Mouse (Mus musculus): ENCODE measurements around the gene Kifc3. TPM values are rescaled to one million over a fixed set of nuclear protein-coding genes. Genes with fewer than 3 reads are reported as not detected.

Gene Kifc3
- polyA plus RNA-seq, 1 experiment from 2014 or later = 13.6 TPM

DNA sequence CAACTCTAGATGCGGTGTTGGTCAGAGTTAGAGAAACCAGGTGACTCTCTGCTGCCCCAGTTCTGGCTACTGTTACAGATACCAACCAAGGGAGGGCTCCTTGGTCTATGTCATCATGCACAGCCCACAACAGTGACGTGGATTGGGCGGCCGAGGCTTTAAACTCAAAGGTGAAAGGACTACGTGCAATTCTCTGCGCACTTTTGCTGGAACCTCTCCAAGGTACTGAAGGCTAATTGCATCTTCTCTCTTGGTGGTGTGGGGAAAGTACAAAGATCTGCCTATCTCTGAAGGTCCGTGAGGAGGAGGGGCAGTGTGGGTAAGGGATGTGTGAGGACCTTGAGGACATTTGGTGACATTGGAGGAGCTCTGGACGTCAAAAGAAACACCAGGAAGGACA, 44.0 kb downstream of the Kifc3 start:
- ATAC-seq (ENCODE audit: low read depth) = no peak
- H3K9ac ChIP-seq (ENCODE audit: low read depth, low read length) = no peak overlapping the region
- H3K4me1 ChIP-seq (ENCODE audit: control insufficient read depth, insufficient read depth, low read length) = no peaks in the 10 kb centered on the region
- no peaks in the 10 kb centered on the region for H3K36me3 ChIP-seq (ENCODE audit: control insufficient read depth, insufficient read depth, low read length)
- no peak overlapping the region for H3K27ac ChIP-seq (replicated peaks; ENCODE audit: low read depth, low read length)
- H3K4me2 ChIP-seq (ENCODE audit: low read depth, low read length) = no peak overlapping the region
- DNase-seq (ENCODE audit: low spot score) = no peak
- no peaks in the 10 kb centered on the region for H3K9me3 ChIP-seq (ENCODE audit: control insufficient read depth, low read length)
- H3K4me3 ChIP-seq (ENCODE audit: low read depth, low read length) = no peak overlapping the region
- 77% methylated on average over 8 of the region's 8 CpGs for WGBS
- H3K27me3 ChIP-seq (replicated peaks; ENCODE audit: control insufficient read depth, insufficient read depth, low read length) = no peaks in the 10 kb centered on the region

DNA sequence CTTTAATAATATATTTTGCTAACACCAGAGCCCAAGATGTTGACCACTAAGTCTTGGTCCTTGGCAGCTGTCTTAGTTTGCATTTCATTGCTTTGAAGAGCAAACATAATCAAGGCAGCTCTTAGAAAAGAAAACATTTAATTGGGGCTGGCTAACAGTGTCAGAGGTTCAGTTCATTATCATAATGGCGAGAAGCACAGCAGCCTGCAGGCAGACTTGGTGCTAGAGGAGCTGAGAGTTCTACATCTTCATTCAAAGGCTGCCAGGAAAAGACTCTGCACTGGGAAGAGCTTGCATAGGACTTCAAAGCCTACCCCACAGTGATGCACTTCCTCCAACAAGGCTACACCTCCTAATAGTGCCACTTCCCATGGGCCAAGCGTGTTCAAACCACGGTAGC, 45.5 kb downstream of the Kifc3 start:
- ATAC-seq (ENCODE audit: low read depth) (no peak), DNase-seq (ENCODE audit: low spot score) (no peak)
- Histone ChIP-seq H3K4me3 (ENCODE audit: low read depth, low read length) (no peak overlapping the region), H3K9me3 (ENCODE audit: control insufficient read depth, low read length) (no peaks in the 10 kb centered on the region), H3K27me3 (replicated peaks; ENCODE audit: control insufficient read depth, insufficient read depth, low read length) (no peaks in the 10 kb centered on the region), H3K27ac (replicated peaks; ENCODE audit: low read depth, low read length) (no peak overlapping the region), H3K36me3 (ENCODE audit: control insufficient read depth, insufficient read depth, low read length) (no peaks in the 10 kb centered on the region), H3K4me2 (ENCODE audit: low read depth, low read length) (no peak overlapping the region), H3K9ac (ENCODE audit: low read depth, low read length) (no peak overlapping the region), H3K4me1 (ENCODE audit: control insufficient read depth, insufficient read depth, low read length) (no peaks in the 10 kb centered on the region)
- 67% methylated on average over 3 of the region's 3 CpGs for WGBS

DNA sequence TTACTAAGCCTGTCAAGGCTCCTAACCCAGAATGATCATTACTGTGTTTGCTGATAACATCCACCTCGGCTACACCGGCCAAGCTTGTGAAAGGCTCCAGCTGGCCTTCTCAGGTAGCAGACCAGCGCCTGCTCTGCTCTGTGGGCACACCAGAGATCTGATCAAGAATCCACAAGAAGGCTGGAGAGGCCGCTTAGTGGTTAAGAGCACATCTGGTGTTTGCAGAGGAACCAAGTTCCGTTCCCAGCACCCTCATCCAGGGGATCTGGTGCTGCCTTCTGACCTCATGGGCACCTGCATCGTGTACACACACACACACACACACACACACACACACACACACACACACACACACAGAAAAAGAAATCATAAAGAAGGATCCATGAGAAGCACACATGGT, 46.5 kb downstream of the Kifc3 start:
- no peak for DNase-seq (ENCODE audit: low spot score)
- Histone ChIP-seq H3K4me2 (ENCODE audit: low read depth, low read length) (no peak overlapping the region), H3K4me1 (ENCODE audit: control insufficient read depth, insufficient read depth, low read length) (no peaks in the 10 kb centered on the region), H3K27me3 (replicated peaks; ENCODE audit: control insufficient read depth, insufficient read depth, low read length) (no peaks in the 10 kb centered on the region), H3K27ac (replicated peaks; ENCODE audit: low read depth, low read length) (no peak overlapping the region), H3K36me3 (ENCODE audit: control insufficient read depth, insufficient read depth, low read length) (no peaks in the 10 kb centered on the region), H3K9ac (ENCODE audit: low read depth, low read length) (no peak overlapping the region), H3K4me3 (ENCODE audit: low read depth, low read length) (no peak overlapping the region), H3K9me3 (ENCODE audit: control insufficient read depth, low read length) (no peaks in the 10 kb centered on the region)
- 80% methylated on average over 6 of the region's 6 CpGs for WGBS
- no peak for ATAC-seq (ENCODE audit: low read depth)

DNA sequence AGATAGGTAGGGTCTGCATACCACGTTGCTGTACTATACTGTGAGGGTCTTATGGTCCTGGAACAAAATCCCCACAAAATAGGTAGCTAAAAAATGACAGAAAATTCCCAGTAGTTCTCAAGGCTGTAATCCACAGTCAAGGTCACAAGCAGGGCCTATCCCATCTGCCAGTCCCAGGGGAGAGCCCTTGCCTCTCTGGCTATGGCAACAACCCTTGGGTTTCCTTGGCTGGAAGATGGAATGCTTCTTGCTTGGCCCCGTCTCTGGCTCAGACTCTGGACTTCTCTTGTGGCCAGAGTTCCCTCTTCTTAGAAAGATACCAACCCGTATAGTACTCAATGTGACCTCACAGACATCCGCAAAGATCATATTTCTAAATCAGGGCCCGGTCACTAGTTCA, 47.3 kb downstream of the Kifc3 start:
- Histone ChIP-seq H3K4me3 (ENCODE audit: low read depth, low read length) (no peak overlapping the region), H3K27me3 (replicated peaks; ENCODE audit: control insufficient read depth, insufficient read depth, low read length) (no peaks in the 10 kb centered on the region), H3K4me1 (ENCODE audit: control insufficient read depth, insufficient read depth, low read length) (no peaks in the 10 kb centered on the region), H3K4me2 (ENCODE audit: low read depth, low read length) (no peak overlapping the region), H3K27ac (replicated peaks; ENCODE audit: low read depth, low read length) (no peak overlapping the region), H3K9me3 (ENCODE audit: control insufficient read depth, low read length) (no peaks in the 10 kb centered on the region), H3K36me3 (ENCODE audit: control insufficient read depth, insufficient read depth, low read length) (no peaks in the 10 kb centered on the region), H3K9ac (ENCODE audit: low read depth, low read length) (no peak overlapping the region)
- WGBS = 85% methylated on average over 5 of the region's 5 CpGs
- no peak for DNase-seq (ENCODE audit: low spot score)
- ATAC-seq (ENCODE audit: low read depth) = no peak

DNA sequence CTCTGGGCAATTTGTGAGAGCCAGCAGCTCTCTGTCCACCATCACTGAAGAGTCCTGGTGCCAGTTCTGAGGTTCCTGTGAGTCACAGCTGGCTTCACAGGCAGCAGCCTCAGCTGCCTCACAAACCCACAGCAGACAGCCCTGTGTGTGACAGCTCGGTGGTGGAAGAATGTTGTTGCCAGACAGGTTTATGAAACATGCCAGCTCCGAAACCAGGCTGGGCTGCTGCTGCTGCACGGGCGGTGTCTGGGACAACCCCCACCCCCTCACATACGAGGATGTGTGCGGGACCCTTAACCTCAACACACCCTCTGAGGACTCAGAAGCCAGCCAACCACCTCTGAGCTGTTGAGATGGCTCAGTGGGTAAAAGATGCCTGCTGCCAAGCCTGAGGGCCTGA, 48.0 kb downstream of the Kifc3 start:
- 49% methylated on average over 6 of the region's 6 CpGs for WGBS

DNA sequence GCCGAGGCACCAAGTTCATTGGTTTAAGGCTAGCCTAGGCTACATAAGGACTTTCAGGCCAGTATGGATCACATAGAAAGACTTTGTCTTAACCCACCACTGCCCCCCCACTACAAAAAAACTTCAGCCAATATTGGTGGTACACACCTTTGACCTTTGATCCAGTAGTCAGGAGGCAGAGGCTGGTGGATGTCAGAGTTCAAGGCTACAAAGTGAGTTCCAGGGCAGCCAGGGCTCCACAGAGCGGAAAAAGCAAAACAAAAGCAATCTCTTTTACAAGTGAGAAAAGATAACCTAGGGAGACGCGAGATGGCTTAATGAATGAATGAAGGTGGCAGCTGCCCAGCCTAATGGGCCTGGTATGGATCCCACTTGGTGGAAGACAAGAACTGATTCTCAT, 48.6 kb downstream of the Kifc3 start:
- no peak overlapping the region for H3K4me2 ChIP-seq (ENCODE audit: low read depth, low read length)
- H3K27ac ChIP-seq (replicated peaks; ENCODE audit: low read depth, low read length) = no peak overlapping the region
- H3K36me3 ChIP-seq (ENCODE audit: control insufficient read depth, insufficient read depth, low read length) = no peaks in the 10 kb centered on the region
- H3K9me3 ChIP-seq (ENCODE audit: control insufficient read depth, low read length) = no peaks in the 10 kb centered on the region
- H3K4me3 ChIP-seq (ENCODE audit: low read depth, low read length) = no peak overlapping the region
- DNase-seq (ENCODE audit: low spot score) = no peak
- no peaks in the 10 kb centered on the region for H3K4me1 ChIP-seq (ENCODE audit: control insufficient read depth, insufficient read depth, low read length)
- no peaks in the 10 kb centered on the region for H3K27me3 ChIP-seq (replicated peaks; ENCODE audit: control insufficient read depth, insufficient read depth, low read length)
- ATAC-seq (ENCODE audit: low read depth) = no peak
- 72% methylated on average over 4 of the region's 4 CpGs for WGBS
- H3K9ac ChIP-seq (ENCODE audit: low read depth, low read length) = no peak overlapping the region

More for the DNA sequence above, 48.0 kb downstream of the Kifc3 start:
- no peak overlapping the region for H3K9ac ChIP-seq (ENCODE audit: low read depth, low read length)
- no peaks in the 10 kb centered on the region for H3K9me3 ChIP-seq (ENCODE audit: control insufficient read depth, low read length)
- no peaks in the 10 kb centered on the region for H3K27me3 ChIP-seq (replicated peaks; ENCODE audit: control insufficient read depth, insufficient read depth, low read length)
- H3K4me3 ChIP-seq (ENCODE audit: low read depth, low read length) = no peak overlapping the region
- no peak overlapping the region for H3K4me2 ChIP-seq (ENCODE audit: low read depth, low read length)
- ATAC-seq (ENCODE audit: low read depth) (peak; percentile 53; the same call in 1 of the 2 replicates), DNase-seq (ENCODE audit: low spot score) (peak; percentile 51)
- H3K27ac ChIP-seq (replicated peaks; ENCODE audit: low read depth, low read length) = no peak overlapping the region
- no peaks in the 10 kb centered on the region for H3K36me3 ChIP-seq (ENCODE audit: control insufficient read depth, insufficient read depth, low read length)
- no peaks in the 10 kb centered on the region for H3K4me1 ChIP-seq (ENCODE audit: control insufficient read depth, insufficient read depth, low read length)

DNA sequence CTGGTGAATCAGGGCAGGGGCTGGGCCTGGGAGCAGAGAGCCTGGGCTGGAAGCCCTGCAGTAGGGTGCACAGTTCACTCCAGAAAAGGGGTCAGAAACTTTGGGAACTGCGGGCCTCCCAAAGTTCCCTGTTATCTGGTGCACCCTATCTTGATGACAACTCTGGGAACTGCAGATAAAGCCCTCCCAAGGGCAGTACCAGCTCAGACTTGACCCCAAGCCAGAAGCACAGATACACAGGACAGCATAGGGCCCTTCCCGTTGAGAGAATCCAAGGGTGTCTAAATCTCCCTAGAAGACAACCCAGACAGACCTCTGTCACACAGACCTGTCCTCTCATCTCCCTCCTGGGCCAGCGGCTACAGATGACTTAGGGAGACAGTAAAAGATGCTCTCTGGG, 52.0 kb downstream of the Kifc3 start:
- no peak overlapping the region for H3K4me2 ChIP-seq (ENCODE audit: low read depth, low read length)
- no peak overlapping the region for H3K9ac ChIP-seq (ENCODE audit: low read depth, low read length)
- ATAC-seq (ENCODE audit: low read depth) (no peak), DNase-seq (ENCODE audit: low spot score) (no peak)
- no peaks in the 10 kb centered on the region for H3K27me3 ChIP-seq (replicated peaks; ENCODE audit: control insufficient read depth, insufficient read depth, low read length)
- no peaks in the 10 kb centered on the region for H3K9me3 ChIP-seq (ENCODE audit: control insufficient read depth, low read length)
- H3K4me1 ChIP-seq (ENCODE audit: control insufficient read depth, insufficient read depth, low read length) = no peaks in the 10 kb centered on the region
- no peak overlapping the region for H3K4me3 ChIP-seq (ENCODE audit: low read depth, low read length)
- H3K27ac ChIP-seq (replicated peaks; ENCODE audit: low read depth, low read length) = no peak overlapping the region
- H3K36me3 ChIP-seq (ENCODE audit: control insufficient read depth, insufficient read depth, low read length) = no peaks in the 10 kb centered on the region
- WGBS = 90% methylated on average over 3 of the region's 3 CpGs

DNA sequence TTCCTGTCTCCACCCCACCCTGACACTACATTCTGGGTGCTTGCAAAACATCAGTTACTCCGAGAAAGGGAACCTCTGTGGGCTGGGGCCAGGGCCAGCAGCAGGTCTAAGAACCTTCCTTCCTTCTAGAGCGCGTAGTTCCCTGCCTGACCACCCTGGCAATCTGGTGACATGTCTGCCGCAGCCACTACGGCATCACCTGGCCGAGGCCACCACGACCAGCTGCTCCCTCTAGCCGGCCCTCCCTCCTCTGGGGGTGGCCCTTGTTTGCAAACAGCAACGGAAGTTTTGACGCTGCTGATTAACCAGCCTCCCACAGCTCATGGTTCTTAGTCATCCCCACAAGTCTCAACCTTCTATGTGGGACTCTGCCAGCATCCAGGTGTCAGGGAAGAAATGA, 53.2 kb downstream of the Kifc3 start:
- H3K36me3 ChIP-seq (ENCODE audit: control insufficient read depth, insufficient read depth, low read length) = no peaks in the 10 kb centered on the region
- H3K9me3 ChIP-seq (ENCODE audit: control insufficient read depth, low read length) = no peaks in the 10 kb centered on the region
- H3K4me1 ChIP-seq (ENCODE audit: control insufficient read depth, insufficient read depth, low read length) = no peaks in the 10 kb centered on the region
- DNase-seq (ENCODE audit: low spot score) = no peak
- no peak overlapping the region for H3K4me2 ChIP-seq (ENCODE audit: low read depth, low read length)
- WGBS = 52% methylated on average over 10 of the region's 10 CpGs
- H3K27me3 ChIP-seq (replicated peaks; ENCODE audit: control insufficient read depth, insufficient read depth, low read length) = no peaks in the 10 kb centered on the region
- no peak for ATAC-seq (ENCODE audit: low read depth)
- H3K9ac ChIP-seq (ENCODE audit: low read depth, low read length) = no peak overlapping the region
- no peak overlapping the region for H3K27ac ChIP-seq (replicated peaks; ENCODE audit: low read depth, low read length)
- no peak overlapping the region for H3K4me3 ChIP-seq (ENCODE audit: low read depth, low read length)

DNA sequence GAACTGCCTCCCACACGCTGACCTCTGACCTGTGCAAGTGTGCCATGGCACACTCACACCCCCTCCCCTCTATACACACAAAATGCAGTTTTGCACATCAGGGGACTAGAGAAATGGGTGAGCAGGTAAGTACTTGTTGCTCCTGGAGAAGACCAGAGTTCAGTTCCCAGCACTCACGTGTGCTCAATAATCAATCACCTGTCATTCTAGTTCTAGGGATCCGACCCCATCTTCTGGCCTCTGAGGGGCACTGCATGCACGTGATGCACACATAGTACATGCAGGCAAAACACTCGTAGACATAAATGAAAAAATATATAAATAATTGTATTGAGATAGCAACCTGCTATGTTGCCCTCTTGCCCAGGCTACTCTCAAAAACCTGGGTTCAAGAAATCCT, 55.8 kb downstream of the Kifc3 start:
- Histone ChIP-seq H3K4me1 (ENCODE audit: control insufficient read depth, insufficient read depth, low read length) (peaks cover 10% of the 10 kb centered on the region; the same call in 1 of the 2 replicates), H3K9ac (ENCODE audit: low read depth, low read length) (no peak overlapping the region), H3K36me3 (ENCODE audit: control insufficient read depth, insufficient read depth, low read length) (no peaks in the 10 kb centered on the region), H3K9me3 (ENCODE audit: control insufficient read depth, low read length) (no peaks in the 10 kb centered on the region), H3K27me3 (replicated peaks; ENCODE audit: control insufficient read depth, insufficient read depth, low read length) (no peaks in the 10 kb centered on the region), H3K27ac (replicated peaks; ENCODE audit: low read depth, low read length) (no peak overlapping the region), H3K4me2 (ENCODE audit: low read depth, low read length) (no peak overlapping the region), H3K4me3 (ENCODE audit: low read depth, low read length) (no peak overlapping the region)
- WGBS = 82% methylated on average over 5 of the region's 5 CpGs
- ATAC-seq (ENCODE audit: low read depth) (no peak), DNase-seq (ENCODE audit: low spot score) (no peak)
